Mouse (Mus musculus): ENCODE measurements around the gene Ttll5. TPM values are rescaled to one million over a fixed set of nuclear protein-coding genes. Genes with fewer than 3 reads are reported as not detected.

Gene Ttll5
- polyA plus RNA-seq, 1 experiment = 5.5 TPM

DNA sequence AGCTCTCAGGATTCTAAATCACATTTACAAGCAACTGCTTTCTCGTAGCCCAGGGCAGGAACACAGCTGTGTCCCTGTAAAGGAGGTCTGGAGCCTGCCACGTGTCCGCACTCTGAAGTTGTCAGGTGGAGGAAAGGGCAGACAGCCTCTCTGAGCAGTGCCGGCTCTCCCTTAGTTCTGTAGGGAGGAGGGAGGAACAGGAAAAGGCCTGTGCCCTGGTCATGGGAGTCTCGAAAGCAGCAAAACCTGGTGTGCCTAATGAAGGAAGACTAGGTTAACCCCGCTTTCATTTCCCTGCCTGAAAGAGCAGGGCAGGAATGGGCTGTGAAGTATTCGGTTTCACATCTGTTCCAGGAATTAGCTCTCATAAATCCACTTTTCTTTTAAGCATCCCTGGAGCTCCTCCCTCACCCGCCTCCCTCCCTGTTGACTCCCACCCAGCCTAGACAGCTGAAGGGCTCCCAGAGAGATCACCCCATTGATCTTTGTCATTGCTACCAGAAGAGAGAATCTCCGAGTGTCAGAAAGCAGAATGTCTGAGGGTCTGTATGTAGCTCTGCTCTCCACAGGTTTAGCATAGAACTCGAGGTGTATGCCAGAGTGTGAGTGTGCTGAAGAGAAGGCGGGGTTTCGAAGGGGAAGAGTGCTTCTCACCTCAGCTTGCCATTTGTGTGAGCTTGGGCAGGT is 212.9 kb downstream of the Ttll5 start:
- WGBS = 73% methylated on average over 12 of the region's 12 CpGs
- H3K4me3 ChIP-seq (ENCODE audit: low read depth, low read length) = no peak overlapping the region
- no peaks in the 10 kb centered on the region for H3K4me1 ChIP-seq (ENCODE audit: control insufficient read depth, insufficient read depth, insufficient read length, low read length)
- H3K36me3 ChIP-seq (ENCODE audit: control insufficient read depth, insufficient read depth, low read length) = no peaks in the 10 kb centered on the region
- no peak for TF ChIP-seq POLR2A (IDR thresholded peaks at IDR 0.05; ENCODE audit: low read depth, low read length)
- no peak overlapping the region for H3K27ac ChIP-seq (ENCODE audit: insufficient read depth, low read depth, low read length)
- H3K27me3 ChIP-seq (ENCODE audit: control insufficient read depth, insufficient read depth, low read length) = no peaks in the 10 kb centered on the region

DNA sequence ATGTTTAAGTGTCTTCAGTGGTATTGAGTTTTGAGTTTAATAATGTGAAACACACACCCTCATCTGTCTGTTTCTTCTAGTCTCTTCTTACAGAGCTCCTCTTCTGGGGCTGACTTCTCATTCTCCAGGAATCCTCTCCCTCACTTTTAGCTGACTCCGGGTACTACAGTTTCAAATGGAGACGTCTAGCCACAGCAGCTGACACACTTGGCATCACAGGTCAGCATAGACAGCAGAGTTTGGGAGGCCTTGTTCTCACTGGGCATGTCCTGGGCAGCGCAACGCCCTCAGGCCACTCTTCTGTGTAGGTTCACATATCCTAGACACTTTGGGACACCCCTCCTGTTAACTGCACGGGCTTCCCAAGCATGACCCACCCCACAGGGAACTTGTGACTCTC is 214.6 kb downstream of the Ttll5 start:
- H3K27ac ChIP-seq (ENCODE audit: insufficient read depth, low read depth, low read length) = no peak overlapping the region
- H3K36me3 ChIP-seq (ENCODE audit: control insufficient read depth, insufficient read depth, low read length) = no peaks in the 10 kb centered on the region
- H3K27me3 ChIP-seq (ENCODE audit: control insufficient read depth, insufficient read depth, low read length) = no peaks in the 10 kb centered on the region
- TF ChIP-seq CTCF (IDR thresholded peaks at IDR 0.05; ENCODE audit: extremely low read depth, insufficient read length, insufficient replicate concordance, low read depth, low read length) (no peak), POLR2A (IDR thresholded peaks at IDR 0.05; ENCODE audit: low read depth, low read length) (no peak)
- no peak overlapping the region for H3K4me3 ChIP-seq (ENCODE audit: low read depth, low read length)
- H3K4me1 ChIP-seq (ENCODE audit: control insufficient read depth, insufficient read depth, insufficient read length, low read length) = no peaks in the 10 kb centered on the region
- WGBS = 90% methylated on average over 5 of the region's 5 CpGs

DNA sequence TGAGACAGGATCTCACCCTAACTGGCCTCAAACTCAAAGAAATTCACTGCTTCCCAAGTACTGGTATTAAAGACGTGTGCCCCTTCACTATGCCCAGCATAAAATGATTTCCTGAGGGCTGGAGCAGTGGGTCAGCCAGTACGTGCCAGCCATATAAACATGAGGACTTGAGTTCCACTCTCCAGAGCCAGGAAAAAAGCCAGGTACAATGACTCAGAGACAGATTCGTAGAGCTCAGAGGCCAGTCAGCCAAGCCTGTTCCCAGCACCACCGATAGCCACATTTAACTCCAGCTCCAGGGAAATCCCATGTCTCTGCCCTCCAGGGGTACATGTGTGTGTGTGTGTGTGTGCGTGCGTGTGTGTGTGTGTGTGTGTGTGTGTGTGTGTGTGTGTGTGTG is 215.3 kb downstream of the Ttll5 start:
- TF ChIP-seq CTCF (IDR thresholded peaks at IDR 0.05; ENCODE audit: extremely low read depth, insufficient read length, insufficient replicate concordance, low read depth, low read length) (no peak), POLR2A (IDR thresholded peaks at IDR 0.05; ENCODE audit: low read depth, low read length) (no peak)
- H3K36me3 ChIP-seq (ENCODE audit: control insufficient read depth, insufficient read depth, low read length) = no peaks in the 10 kb centered on the region
- 88% methylated on average over 6 of the region's 6 CpGs for WGBS
- no peak overlapping the region for H3K27ac ChIP-seq (ENCODE audit: insufficient read depth, low read depth, low read length)
- H3K27me3 ChIP-seq (ENCODE audit: control insufficient read depth, insufficient read depth, low read length) = no peaks in the 10 kb centered on the region
- H3K4me3 ChIP-seq (ENCODE audit: low read depth, low read length) = no peak overlapping the region
- no peaks in the 10 kb centered on the region for H3K4me1 ChIP-seq (ENCODE audit: control insufficient read depth, insufficient read depth, insufficient read length, low read length)

DNA sequence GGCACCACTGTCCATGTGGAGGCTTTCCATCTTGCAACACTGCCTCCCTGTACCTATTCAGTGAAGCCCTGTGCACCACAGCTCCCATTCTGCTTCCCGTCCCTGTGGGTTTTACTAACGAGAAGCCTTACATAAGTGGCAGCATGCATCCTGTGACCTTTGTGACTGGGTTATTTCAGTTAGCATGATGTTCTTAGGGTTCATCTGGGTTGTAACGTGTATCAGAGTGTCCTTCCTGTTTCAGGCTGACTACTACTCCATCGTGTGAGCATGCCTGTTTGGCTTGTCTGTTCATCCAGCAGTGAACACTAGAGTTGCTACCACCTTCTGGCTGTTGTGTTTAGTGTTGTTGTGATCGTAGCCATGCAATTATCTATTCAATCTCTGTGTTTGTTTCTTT is 221.7 kb downstream of the Ttll5 start:
- Histone ChIP-seq H3K27me3 (ENCODE audit: control insufficient read depth, insufficient read depth, low read length) (no peaks in the 10 kb centered on the region), H3K4me3 (ENCODE audit: low read depth, low read length) (no peak overlapping the region), H3K4me1 (ENCODE audit: control insufficient read depth, insufficient read depth, insufficient read length, low read length) (0 out of 2 replicates have a peak, but pooled peaks cover 4% of the 10 kb centered on the region), H3K36me3 (ENCODE audit: control insufficient read depth, insufficient read depth, low read length) (no peaks in the 10 kb centered on the region), H3K27ac (ENCODE audit: insufficient read depth, low read depth, low read length) (no peak overlapping the region)
- WGBS = 66% methylated on average over 5 of the region's 5 CpGs
- no peak for TF ChIP-seq CTCF (IDR thresholded peaks at IDR 0.05; ENCODE audit: extremely low read depth, insufficient read length, insufficient replicate concordance, low read depth, low read length)
- TF ChIP-seq POLR2A (IDR thresholded peaks at IDR 0.05; ENCODE audit: low read depth, low read length) = no peak

GRCm38 (mm10) chr12:86046776-86047175 is 222.3 kb downstream of the Ttll5 start:
- Histone ChIP-seq H3K27ac (ENCODE audit: insufficient read depth, low read depth, low read length) (no peak overlapping the region), H3K36me3 (ENCODE audit: control insufficient read depth, insufficient read depth, low read length) (no peaks in the 10 kb centered on the region), H3K4me1 (ENCODE audit: control insufficient read depth, insufficient read depth, insufficient read length, low read length) (0 out of 2 replicates have a peak, but pooled peaks cover 4% of the 10 kb centered on the region), H3K4me3 (ENCODE audit: low read depth, low read length) (no peak overlapping the region), H3K27me3 (ENCODE audit: control insufficient read depth, insufficient read depth, low read length) (no peaks in the 10 kb centered on the region)
- 91% methylated on average over 2 of the region's 2 CpGs for WGBS
- no peak for TF ChIP-seq POLR2A (IDR thresholded peaks at IDR 0.05; ENCODE audit: low read depth, low read length)
- TF ChIP-seq CTCF (IDR thresholded peaks at IDR 0.05; ENCODE audit: extremely low read depth, insufficient read length, insufficient replicate concordance, low read depth, low read length) = no peak

DNA sequence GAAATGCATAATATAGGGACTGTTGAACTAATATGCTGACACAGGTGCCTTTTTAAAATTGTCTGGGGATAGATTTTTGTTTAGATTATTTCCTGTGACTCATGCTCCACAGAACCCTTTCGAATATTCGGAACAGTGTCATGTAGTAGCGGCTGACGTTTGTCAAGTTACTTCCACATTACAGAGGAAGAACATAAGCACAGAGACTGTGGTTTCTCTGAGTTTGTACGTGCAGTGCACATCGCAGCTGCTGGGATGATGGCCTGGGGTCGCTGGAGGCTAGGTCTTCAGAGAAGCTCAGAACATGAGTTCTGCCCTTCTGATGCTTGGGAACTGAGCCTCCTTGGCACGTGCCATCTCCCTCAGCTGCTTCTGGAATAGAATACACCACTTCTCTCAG is 222.9 kb downstream of the Ttll5 start:
- Histone ChIP-seq H3K4me1 (ENCODE audit: control insufficient read depth, insufficient read depth, insufficient read length, low read length) (0 out of 2 replicates have a peak, but pooled peaks cover 4% of the 10 kb centered on the region), H3K4me3 (ENCODE audit: low read depth, low read length) (no peak overlapping the region), H3K27me3 (ENCODE audit: control insufficient read depth, insufficient read depth, low read length) (no peaks in the 10 kb centered on the region), H3K27ac (ENCODE audit: insufficient read depth, low read depth, low read length) (no peak overlapping the region), H3K36me3 (ENCODE audit: control insufficient read depth, insufficient read depth, low read length) (no peaks in the 10 kb centered on the region)
- TF ChIP-seq POLR2A (IDR thresholded peaks at IDR 0.05; ENCODE audit: low read depth, low read length) = no peak
- TF ChIP-seq CTCF (IDR thresholded peaks at IDR 0.05; ENCODE audit: extremely low read depth, insufficient read length, insufficient replicate concordance, low read depth, low read length) = no peak
- 76% methylated on average over 8 of the region's 8 CpGs for WGBS

GRCm38 (mm10) chr12:86049813-86050212 is 225.4 kb downstream of the Ttll5 start:
- Histone ChIP-seq H3K27ac (ENCODE audit: insufficient read depth, low read depth, low read length) (no peak overlapping the region), H3K4me3 (ENCODE audit: low read depth, low read length) (no peak overlapping the region), H3K36me3 (ENCODE audit: control insufficient read depth, insufficient read depth, low read length) (no peaks in the 10 kb centered on the region), H3K27me3 (ENCODE audit: control insufficient read depth, insufficient read depth, low read length) (no peaks in the 10 kb centered on the region), H3K4me1 (ENCODE audit: control insufficient read depth, insufficient read depth, insufficient read length, low read length) (0 out of 2 replicates have a peak, but pooled peaks cover 4% of the 10 kb centered on the region)
- WGBS = 77% methylated on average over 6 of the region's 6 CpGs
- TF ChIP-seq CTCF (IDR thresholded peaks at IDR 0.05; ENCODE audit: extremely low read depth, insufficient read length, insufficient replicate concordance, low read depth, low read length) (no peak), POLR2A (IDR thresholded peaks at IDR 0.05; ENCODE audit: low read depth, low read length) (no peak)

Measured in small intestine, adult 2 months (tissue).